Mouse (Mus musculus) CD8-positive naive resting alpha-beta T cell, adult 2 months (primary cell): ENCODE results near the gene Susd2.

Experiments used
- DNase-seq, 2 experiments: peaks; one replicate each; pipeline ENCODE4 v3.0.0; 2022; ENCODE audit warnings: low read depth in 2 of 2, low spot score in 2 of 2

Susd2 gene

DNA sequence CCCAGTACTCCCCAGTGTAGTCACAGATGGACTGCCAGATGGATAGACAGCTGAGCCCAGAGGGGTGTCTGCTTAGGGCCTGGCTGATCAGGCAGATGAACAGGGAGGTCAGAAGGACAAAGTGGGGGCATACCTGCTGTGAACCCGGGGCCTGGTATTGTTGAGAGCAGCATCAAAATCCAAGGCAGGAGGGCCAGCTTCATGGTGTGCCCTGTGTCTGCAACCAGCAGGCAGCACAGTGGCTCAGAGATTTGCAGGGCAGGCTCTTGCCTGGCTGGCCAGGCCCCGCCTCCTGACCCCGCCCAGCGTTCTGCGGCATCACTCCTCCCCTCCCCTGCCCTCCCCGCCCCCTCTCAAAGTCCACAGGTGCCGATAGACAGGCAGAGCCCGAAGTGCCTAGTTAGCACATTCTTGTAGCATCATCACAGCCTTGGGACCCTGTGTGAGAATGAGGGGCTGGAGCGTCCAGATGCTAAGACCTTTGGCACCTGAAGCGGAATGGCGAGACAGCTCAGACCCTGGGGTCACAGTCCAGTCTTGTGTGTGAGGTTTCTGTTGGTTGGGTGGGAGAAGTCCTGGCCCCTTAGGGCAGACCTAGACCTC lies at the start of gene Susd2:
Susd2 (minus strand) TSS at position 268 of the 603 bp plus-strand sequence.
- DNase-seq: peak in 1 of 2 experiments; percentile 14

DNA sequence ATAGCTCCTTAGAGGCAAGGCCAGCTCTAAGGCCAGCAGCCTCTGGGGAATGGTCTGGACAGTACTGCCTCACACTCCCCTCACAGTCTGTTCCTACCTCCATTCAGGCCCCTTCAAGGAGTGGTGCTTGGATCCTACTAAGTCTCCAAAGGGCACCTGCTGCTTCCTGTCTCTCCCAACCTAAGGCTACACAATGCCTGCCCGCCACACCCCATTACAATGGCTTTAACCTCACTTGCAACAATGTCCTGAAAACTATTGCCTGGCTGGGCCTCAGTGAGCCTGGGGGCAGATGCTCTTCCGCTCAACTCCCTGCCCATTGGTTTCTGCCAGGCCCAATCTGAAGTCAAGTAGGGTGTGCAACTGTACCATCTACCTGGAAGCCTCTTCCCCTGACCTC lies 44.8 kb upstream of the Susd2 start:
- no peak for DNase-seq

DNA sequence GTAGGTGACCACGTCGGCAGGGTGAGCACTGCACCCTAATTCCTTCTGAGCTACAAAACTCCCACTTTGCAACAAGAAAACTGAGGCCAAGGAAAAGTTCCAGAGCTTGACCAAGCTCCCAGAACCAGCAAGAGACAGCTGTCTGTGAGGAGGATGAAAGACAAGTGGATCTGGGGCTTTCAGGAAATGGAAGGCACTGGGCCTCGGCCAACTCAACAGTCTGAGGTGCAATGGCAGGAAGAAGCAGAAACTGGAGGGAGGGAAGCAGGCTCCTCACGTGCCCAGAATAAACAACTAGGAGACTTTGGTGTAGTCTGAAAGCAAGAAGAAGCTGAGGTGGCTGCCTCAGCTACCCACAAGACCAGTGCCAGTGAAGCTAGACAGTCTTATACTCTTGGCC lies 42.9 kb upstream of the Susd2 start:
- no peak for DNase-seq

DNA sequence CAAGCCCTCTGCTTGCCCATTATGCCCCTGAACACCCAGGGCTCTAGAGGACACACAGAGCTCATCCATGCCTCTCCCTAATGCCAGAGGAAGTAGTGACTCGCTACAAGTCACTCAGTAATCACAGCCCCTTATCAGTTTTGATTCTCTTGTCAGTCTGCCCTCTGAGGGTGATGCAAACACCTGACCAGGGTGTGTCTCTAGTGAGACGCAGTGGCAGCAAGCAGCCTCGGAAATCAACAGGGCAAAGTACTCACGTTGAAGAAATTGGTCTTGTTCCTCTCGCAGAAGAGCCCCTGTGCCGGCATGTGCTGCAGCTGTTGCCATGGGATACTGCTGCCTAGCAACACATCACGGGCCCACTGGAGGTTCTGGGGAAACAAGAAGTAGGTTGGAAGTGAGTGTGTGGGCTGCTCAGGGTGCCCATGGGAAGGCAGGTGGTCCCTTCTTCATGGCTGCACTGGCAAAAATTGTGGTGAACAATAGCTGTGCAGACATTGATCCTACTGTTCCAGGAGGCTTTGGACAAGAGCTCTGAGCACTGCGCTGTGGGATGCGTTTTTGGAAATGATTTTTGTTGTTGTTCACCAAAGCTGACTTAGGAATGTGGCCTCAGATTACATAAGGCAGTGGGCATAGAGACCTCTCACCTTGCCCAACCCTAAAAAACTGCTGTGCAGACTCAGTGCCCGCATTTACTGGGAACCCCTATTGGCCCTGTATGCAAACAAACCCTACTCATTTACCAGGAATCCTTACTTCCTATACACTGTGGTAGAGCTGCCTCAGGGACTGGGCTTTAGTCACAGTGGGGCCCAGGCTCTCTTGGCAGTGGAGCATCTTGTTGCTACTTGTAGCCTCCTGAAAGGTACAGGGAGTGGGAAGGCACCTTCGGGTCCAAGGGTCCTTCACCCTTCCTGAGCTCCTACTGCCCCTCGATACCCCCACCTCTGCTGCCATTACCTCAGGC lies 40.5 kb upstream of the Susd2 start:
- no peak for DNase-seq

DNA sequence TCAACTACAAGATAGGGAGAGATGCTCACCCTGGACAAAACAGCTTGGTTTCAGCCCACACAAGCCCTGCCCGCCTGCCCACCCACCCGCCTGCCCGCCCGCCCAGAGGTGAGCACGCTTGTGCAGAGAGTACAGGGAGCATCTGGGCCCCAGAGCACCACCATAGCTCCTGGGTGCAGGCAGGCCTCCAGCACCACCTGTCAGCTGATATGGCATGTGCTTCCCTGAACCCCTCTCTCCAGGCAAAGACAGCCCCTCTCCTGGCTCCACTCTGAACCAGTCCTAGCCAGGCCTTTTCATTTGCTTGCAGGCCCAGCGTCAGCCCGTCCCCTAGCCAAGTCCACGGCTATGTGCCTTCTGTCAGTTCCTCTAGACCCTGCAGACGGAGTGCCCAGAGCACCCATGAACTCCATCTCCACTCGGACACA lies 36.8 kb upstream of the Susd2 start:
- no peak for DNase-seq

DNA sequence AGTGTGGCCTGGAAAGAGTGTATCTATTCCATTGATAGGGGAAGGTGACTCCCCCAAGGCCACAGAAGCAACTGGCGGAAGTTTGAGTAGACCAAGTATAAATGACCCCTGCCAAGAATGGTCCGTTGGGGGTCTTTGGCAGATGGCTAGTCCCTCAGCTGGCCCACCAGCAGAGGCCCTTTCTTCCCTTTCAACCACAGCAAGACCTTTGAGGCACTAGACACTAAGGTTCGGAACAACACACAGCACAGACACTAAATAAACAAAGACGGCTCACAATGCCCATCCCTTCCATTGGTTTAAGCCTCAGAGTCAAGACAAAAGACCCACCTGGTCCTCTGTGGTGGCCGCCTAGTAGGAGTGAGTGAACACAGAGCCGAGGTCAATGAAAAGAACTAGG lies 35.4 kb upstream of the Susd2 start:
- no peak for DNase-seq

DNA sequence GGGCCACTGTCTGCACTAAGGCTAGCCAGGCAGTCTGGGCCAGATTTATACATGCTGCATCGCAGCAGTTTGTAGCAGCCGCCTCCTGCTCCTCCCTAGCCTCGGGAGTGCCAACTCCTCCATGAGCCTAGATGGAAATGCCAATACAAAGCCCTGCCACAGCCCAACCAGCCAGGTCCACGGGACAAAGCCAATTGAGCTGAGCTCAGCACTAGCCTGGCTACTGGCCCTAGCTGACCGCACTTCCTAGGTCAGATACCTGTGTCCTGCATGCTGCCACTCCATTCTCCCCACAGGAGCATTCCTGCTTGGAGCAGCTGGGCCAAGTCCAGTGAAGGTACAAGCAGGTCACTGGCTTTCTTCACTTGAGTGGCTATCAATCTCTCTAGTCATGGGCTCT lies 34.2 kb upstream of the Susd2 start:
- DNase-seq: no peak

DNA sequence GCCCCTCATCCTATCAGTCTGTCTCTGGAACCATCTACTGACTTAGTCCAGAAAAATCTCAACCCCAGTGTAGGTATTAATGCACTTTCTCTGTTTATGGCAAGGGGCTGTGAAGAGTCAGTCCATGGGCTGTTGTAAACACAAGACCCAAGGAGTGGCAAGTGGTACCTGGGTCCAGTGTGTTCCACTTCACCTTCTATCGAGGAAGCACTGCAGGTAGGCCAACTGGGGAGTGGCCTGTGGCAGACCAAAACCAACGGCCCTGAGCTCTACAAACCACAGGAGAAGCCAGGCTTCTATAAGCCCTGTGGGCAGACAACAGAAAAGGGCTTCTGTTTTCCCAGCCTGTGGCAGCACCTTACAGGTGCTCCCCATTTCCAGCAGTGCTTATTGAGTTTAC lies 33.8 kb upstream of the Susd2 start:
- no peak for DNase-seq

GRCm38 (mm10) chr10:75676819-75677565 lies 33.2 kb upstream of the Susd2 start:
- no peak for DNase-seq

GRCm38 (mm10) chr10:75676286-75676685 lies 32.5 kb upstream of the Susd2 start:
- no peak for DNase-seq

- DNase-seq: no peak
Observed at GRCm38 (mm10) chr10:75675594-75675993, 31.8 kb upstream of the Susd2 start.

GRCm38 (mm10) chr10:75669936-75670335 lies 26.1 kb upstream of the Susd2 start:
- no peak for DNase-seq

- peak in 1 of 2 experiments; percentile 16 for DNase-seq
Observed at GRCm38 (mm10) chr10:75667911-75668270, 24.1 kb upstream of the Susd2 start.

- peak; percentile 42 to 50 for DNase-seq
Observed at GRCm38 (mm10) chr10:75667115-75667910, 23.5 kb upstream of the Susd2 start.

DNA sequence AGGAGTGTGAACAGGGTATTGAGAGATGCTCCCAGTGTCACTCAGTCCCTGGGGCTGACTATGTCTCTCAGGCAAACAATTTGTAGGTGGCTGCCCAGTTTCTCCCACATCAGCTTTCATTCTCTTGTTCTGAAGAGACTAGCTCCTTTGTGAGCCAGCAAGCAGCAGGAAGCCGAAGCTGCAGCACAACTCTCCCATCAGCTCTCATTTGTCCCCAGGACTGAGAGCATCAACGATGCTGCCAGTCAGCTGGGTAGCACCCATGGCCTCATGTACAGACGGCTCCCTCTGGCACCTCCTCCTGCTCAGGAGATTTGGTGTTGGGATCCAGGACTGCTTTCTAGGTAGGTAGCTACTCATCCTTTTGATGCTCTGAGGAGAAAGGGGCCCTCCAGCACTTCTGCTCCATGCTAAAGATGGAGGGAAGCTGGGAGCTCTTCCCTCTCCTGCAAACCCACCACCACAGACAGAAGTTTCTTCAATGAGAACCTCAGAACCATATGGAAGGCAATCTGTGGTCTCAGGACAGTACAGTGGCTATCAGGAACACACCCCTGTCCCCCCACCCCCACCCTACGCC lies 22.7 kb upstream of the Susd2 start:
- no peak for DNase-seq

DNA sequence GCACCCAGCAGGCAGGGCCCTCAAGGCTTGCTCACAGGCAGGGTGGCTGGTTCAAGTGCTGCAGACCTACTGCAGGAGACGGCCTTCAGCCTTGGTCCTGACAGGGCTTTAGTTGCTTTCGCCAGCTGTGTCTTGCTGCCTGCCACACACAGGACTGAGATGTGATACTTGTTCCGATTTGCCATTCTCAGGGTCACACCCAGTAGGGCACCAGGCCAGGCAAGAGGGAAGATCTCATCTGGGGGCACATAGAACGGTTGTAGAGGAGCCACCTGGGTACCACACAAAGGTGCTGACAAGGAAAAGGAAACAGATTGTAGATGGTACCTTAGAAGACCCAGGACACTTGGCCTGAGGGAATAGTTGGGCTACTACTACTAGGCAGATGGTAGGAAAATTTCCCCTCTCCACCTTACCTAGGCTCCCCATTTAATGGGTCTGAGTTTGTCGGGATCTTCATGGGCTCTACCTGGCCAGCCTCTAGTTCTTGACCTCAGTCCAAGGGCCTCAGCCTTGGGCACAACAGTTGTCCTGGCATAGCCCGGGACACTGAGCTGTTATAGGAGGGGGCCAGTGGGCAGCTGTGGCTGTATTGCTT lies 21.0 kb upstream of the Susd2 start:
- DNase-seq: no peak

DNA sequence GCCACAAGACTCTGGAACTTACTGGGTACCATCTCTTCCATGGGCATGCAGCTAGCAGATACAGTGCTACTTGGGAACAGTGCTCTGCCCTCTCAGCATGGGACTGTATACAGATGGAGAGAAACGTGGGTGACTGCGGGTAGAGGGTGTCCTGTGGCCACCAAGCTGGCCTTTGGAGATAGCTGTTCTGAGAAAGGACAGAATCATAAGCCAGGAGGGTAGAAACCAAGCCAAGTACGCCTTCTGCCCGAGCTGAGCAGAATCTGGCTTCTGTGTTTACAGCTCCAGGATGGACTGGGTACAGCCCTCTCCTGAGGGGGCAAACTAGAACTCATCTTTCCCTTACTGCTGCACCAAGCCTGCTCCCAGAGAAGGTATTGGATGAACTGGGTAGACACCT lies 18.8 kb upstream of the Susd2 start:
- no peak for DNase-seq

- DNase-seq: no peak
Observed at GRCm38 (mm10) chr10:75661876-75662275, 18.1 kb upstream of the Susd2 start.

- no peak for DNase-seq
Observed at GRCm38 (mm10) chr10:75661381-75661780, 17.6 kb upstream of the Susd2 start.

DNA sequence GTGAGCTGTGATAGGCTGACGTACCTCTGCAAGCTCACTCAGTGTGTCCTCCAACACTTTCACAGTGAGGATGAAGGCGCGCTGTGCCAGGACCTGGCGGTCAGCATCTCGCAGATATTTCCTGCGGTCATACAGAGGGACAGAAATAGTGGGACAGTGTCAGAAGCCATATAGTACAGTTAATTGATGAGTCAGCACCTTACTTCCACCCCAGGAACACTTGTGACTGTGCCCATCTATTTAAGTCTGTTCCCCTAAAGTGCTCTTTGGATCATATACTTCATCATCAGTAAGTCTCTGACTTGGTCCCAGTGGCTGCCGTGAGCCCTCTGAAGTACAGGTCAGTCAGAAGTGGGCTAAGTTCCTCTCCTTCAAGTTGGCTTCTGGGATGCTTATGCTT lies 14.0 kb upstream of the Susd2 start:
- no peak for DNase-seq
